23 mouse cellular contexts compared by ENCODE assay signal in the genomic region with DNA sequence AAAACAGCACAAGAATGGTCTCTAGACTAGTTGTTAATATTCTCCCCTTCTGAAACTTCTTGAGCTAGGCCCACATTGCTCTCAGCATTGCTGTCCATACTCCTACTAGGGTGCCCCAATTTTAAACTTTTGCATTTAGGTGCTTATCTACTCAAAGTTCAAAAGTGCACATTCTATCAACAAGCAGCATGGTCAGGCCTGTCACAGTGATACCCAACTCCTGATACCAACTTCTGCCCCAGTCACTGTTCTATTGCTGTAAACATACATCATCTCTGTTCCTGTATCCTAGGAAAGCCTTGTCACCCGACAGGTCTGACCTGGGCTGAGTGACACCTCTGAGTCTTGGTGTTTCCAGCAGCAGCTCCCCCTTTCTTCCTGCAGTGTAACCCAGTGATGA. TPM values are rescaled to one million over a fixed set of nuclear protein-coding genes. Genes with fewer than 3 reads are reported as not detected.
DNase-seq lines count a peak whose midpoint lies in the region; ATAC-seq and TF ChIP-seq lines count a peak whose summit lies in the region.
"Had no signal": no experiment of that assay in that cellular context is flagged by ENCODE, and none has a peak within 500 bp of the region (broad histone marks: within the 10 kb centered on the region; RNA-seq: fewer than 3 reads in every experiment).

No protein-coding gene starts in this region.

- no peaks in the 10 kb centered on the region for H3K9me3 ChIP-seq in liver, embryonic 12.5 days (replicated peaks)
- H3K9me3 ChIP-seq in liver, postnatal 0 days (ENCODE audit: low read length) = no peaks in the 10 kb centered on the region
- H3K9me3 ChIP-seq in liver, embryonic 13.5 days (replicated peaks) = no peaks in the 10 kb centered on the region
- H3K9me3 ChIP-seq in liver, embryonic 14.5 days (ENCODE audit: control insufficient read depth, low read length) = no peaks in the 10 kb centered on the region
- no peaks in the 10 kb centered on the region for H3K9me3 ChIP-seq in liver, embryonic 16.5 days (replicated peaks; ENCODE audit: control insufficient read depth, low read length)
- H3K9me3 ChIP-seq: embryonic facial prominence, embryonic 10.5 days; embryonic facial prominence, embryonic 12.5 days; forebrain, embryonic 13.5 days; forebrain, embryonic 15.5 days had no signal

- TF ChIP-seq EP300 in liver, postnatal 0 days (IDR thresholded peaks at IDR 0.05; ENCODE audit: low read depth) = no peak
- no peak for TF ChIP-seq EP300 in liver, embryonic 14.5 days (IDR thresholded peaks at IDR 0.05; ENCODE audit: low read depth)

- ATAC-seq in liver, embryonic 12.5 days = peak; percentile 58
- no peak for ATAC-seq in liver, postnatal 0 days
- ATAC-seq in liver, embryonic 13.5 days (ENCODE audit: low read depth) = peak; percentile 55
- peak; percentile 36 for ATAC-seq in liver, embryonic 14.5 days (ENCODE audit: insufficient read depth)
- ATAC-seq in liver, embryonic 16.5 days (ENCODE audit: low read depth) = 0 out of 2 replicates have a peak, but pooled peaks have one; percentile 36
- ATAC-seq: forebrain, embryonic 13.5 days; forebrain, embryonic 15.5 days had no signal

- H3K27ac ChIP-seq in liver, embryonic 12.5 days = peak overlapping the region; percentile 78
- no peak overlapping the region for H3K27ac ChIP-seq in liver, postnatal 0 days (ENCODE audit: low read depth)
- peak overlapping the region; percentile 54 for H3K27ac ChIP-seq in liver, embryonic 13.5 days
- no peak overlapping the region for H3K27ac ChIP-seq in liver, embryonic 14.5 days
- H3K27ac ChIP-seq in liver, embryonic 16.5 days (ENCODE audit: low read length) = no peak overlapping the region
- H3K27ac ChIP-seq: embryonic facial prominence, embryonic 10.5 days; embryonic facial prominence, embryonic 12.5 days; forebrain, embryonic 13.5 days; forebrain, embryonic 15.5 days had no signal

- intact Hi-C loops in left cerebral cortex, postnatal 25 days (cut with DNase I) = no loop called here

- H3K27me3 ChIP-seq in liver, embryonic 12.5 days (replicated peaks) = no peaks in the 10 kb centered on the region
- no peaks in the 10 kb centered on the region for H3K27me3 ChIP-seq in liver, postnatal 0 days (ENCODE audit: insufficient read depth, low read length)
- H3K27me3 ChIP-seq in liver, embryonic 13.5 days = no peaks in the 10 kb centered on the region
- no peaks in the 10 kb centered on the region for H3K27me3 ChIP-seq in liver, embryonic 14.5 days (ENCODE audit: control insufficient read depth, insufficient read depth, low read length)
- H3K27me3 ChIP-seq in liver, embryonic 16.5 days (ENCODE audit: control insufficient read depth, insufficient read depth, low read depth, low read length) = no peaks in the 10 kb centered on the region
- H3K27me3 ChIP-seq: embryonic facial prominence, embryonic 12.5 days; forebrain, embryonic 13.5 days; forebrain, embryonic 15.5 days had no signal

- H3K9ac ChIP-seq in liver, embryonic 12.5 days = no peak overlapping the region
- no peak overlapping the region for H3K9ac ChIP-seq in liver, postnatal 0 days (replicated peaks)
- no peak overlapping the region for H3K9ac ChIP-seq in liver, embryonic 13.5 days
- no peak overlapping the region for H3K9ac ChIP-seq in liver, embryonic 14.5 days (replicated peaks)
- H3K9ac ChIP-seq in liver, embryonic 16.5 days (ENCODE audit: low read depth, low read length) = no peak overlapping the region
- H3K9ac ChIP-seq: embryonic facial prominence, embryonic 12.5 days; forebrain, embryonic 13.5 days; forebrain, embryonic 15.5 days had no signal

- TF ChIP-seq CTCF in liver, postnatal 0 days (IDR thresholded peaks at IDR 0.05; ENCODE audit: low read depth) = no peak
- TF ChIP-seq CTCF in liver, embryonic 14.5 days (IDR thresholded peaks at IDR 0.05; ENCODE audit: low read depth) = no peak

- H3K4me2 ChIP-seq in liver, embryonic 12.5 days = no peak overlapping the region
- no peak overlapping the region for H3K4me2 ChIP-seq in liver, postnatal 0 days (ENCODE audit: low read depth, low read length)
- no peak overlapping the region for H3K4me2 ChIP-seq in liver, embryonic 13.5 days
- no peak overlapping the region for H3K4me2 ChIP-seq in liver, embryonic 14.5 days (ENCODE audit: low read depth)
- no peak overlapping the region for H3K4me2 ChIP-seq in liver, embryonic 16.5 days (ENCODE audit: low read depth, low read length)
- H3K4me2 ChIP-seq: embryonic facial prominence, embryonic 12.5 days; forebrain, embryonic 13.5 days; forebrain, embryonic 15.5 days had no signal

- H3K4me1 ChIP-seq in liver, embryonic 12.5 days = peaks cover 51% of the 10 kb centered on the region
- 0 out of 2 replicates have a peak, but pooled peaks cover 2% of the 10 kb centered on the region for H3K4me1 ChIP-seq in liver, postnatal 0 days (ENCODE audit: insufficient read depth)
- H3K4me1 ChIP-seq in liver, embryonic 13.5 days (replicated peaks) = peaks cover 46% of the 10 kb centered on the region
- H3K4me1 ChIP-seq in liver, embryonic 14.5 days (replicated peaks; ENCODE audit: control insufficient read depth in 2 of 2, insufficient read depth in 2 of 2, low read length in 1 of 2) = peaks cover 16 to 35% of the 10 kb centered on the region in 2 experiments
- H3K4me1 ChIP-seq in liver, embryonic 16.5 days (ENCODE audit: control insufficient read depth, low read depth, low read length) = peaks cover 4% of the 10 kb centered on the region
- H3K4me1 ChIP-seq: embryonic facial prominence, embryonic 10.5 days; embryonic facial prominence, embryonic 12.5 days; forebrain, embryonic 15.5 days had no signal

- DNase-seq in liver, postnatal 0 days = no peak
- no peak for DNase-seq in liver, embryonic 13.5 days
- no peak for DNase-seq in liver, embryonic 14.5 days (ENCODE audit: low read depth in 3 of 3, low spot score in 3 of 3)
- DNase-seq in left cerebral cortex, postnatal 25 days (ENCODE audit: low spot score in 2 of 2) = no peak
- DNase-seq in neural tube, embryonic 10.5 days (ENCODE audit: extremely low spot score, low spot score) = no peak
- DNase-seq: adrenal gland, adult 2 months; adrenal gland, postnatal 10 days; adrenal gland, postnatal 25 days; cerebellum, adult 11 months; cerebellum, adult 18-20 months; cerebellum, adult 8-10 months; cerebellum, adult 9-11 months; cerebellum, postnatal 25 days had no signal

- H3K36me3 ChIP-seq in liver, embryonic 12.5 days = 0 out of 2 replicates have a peak, but pooled peaks cover 4% of the 10 kb centered on the region
- H3K36me3 ChIP-seq in liver, postnatal 0 days (replicated peaks; ENCODE audit: insufficient read depth, low read length) = no peaks in the 10 kb centered on the region
- no peaks in the 10 kb centered on the region for H3K36me3 ChIP-seq in liver, embryonic 13.5 days
- H3K36me3 ChIP-seq in liver, embryonic 14.5 days (replicated peaks; ENCODE audit: control insufficient read depth, insufficient read depth, low read depth) = no peaks in the 10 kb centered on the region
- no peaks in the 10 kb centered on the region for H3K36me3 ChIP-seq in liver, embryonic 16.5 days (ENCODE audit: control insufficient read depth, insufficient read depth)
- H3K36me3 ChIP-seq: embryonic facial prominence, embryonic 10.5 days; embryonic facial prominence, embryonic 12.5 days; forebrain, embryonic 15.5 days had no signal

- WGBS in liver, embryonic 12.5 days (ENCODE audit: insufficient replicate concordance) = 44% methylated on average over 1 of the region's 1 CpGs
- 57% methylated on average over 1 of the region's 1 CpGs for WGBS in liver, postnatal 0 days (ENCODE audit: insufficient replicate concordance)
- WGBS in liver, embryonic 13.5 days (ENCODE audit: insufficient replicate concordance) = 47% methylated on average over 1 of the region's 1 CpGs
- 17% methylated on average over 1 of the region's 1 CpGs for WGBS in liver, embryonic 14.5 days (ENCODE audit: insufficient replicate concordance)
- 47% methylated on average over 1 of the region's 1 CpGs for WGBS in liver, embryonic 16.5 days (ENCODE audit: insufficient replicate concordance)

- H3K4me3 ChIP-seq in liver, embryonic 12.5 days = no peak overlapping the region
- H3K4me3 ChIP-seq in liver, postnatal 0 days (ENCODE audit: low read depth, low read length) = no peak overlapping the region
- no peak overlapping the region for H3K4me3 ChIP-seq in liver, embryonic 13.5 days (replicated peaks)
- H3K4me3 ChIP-seq in liver, embryonic 14.5 days (ENCODE audit: insufficient read depth in 1 of 2, low read depth in 2 of 2, low read length in 2 of 2) = no peak overlapping the region
- no peak overlapping the region for H3K4me3 ChIP-seq in liver, embryonic 16.5 days (ENCODE audit: low read depth, low read length)
- H3K4me3 ChIP-seq: embryonic facial prominence, embryonic 10.5 days; embryonic facial prominence, embryonic 12.5 days; forebrain, embryonic 13.5 days; forebrain, embryonic 15.5 days had no signal

RNA-seq across cellular contexts. Expression of a gene that starts 18.0 kb away (rescaled TPM):
- 199 and 200 TPM in 2 replicates for polyA plus RNA-seq in liver, embryonic 12.5 days (2016; fragmentation: Nextera tagmentation; extraction: Ambion mirVana)
- polyA plus RNA-seq in liver, postnatal 0 days (2015; fragmentation: Nextera tagmentation; extraction: Ambion mirVana) = 79.0 and 79.2 TPM in 2 replicates
- polyA plus RNA-seq in liver, embryonic 13.5 days (2015; fragmentation: Nextera tagmentation; extraction: Ambion mirVana) = 161 and 202 TPM in 2 replicates
- 10.0 and 14.3 TPM in 2 replicates for polyA plus RNA-seq in liver, embryonic 14.5 days (2012; rRNA removed)
- polyA plus RNA-seq in liver, embryonic 14.5 days (2014; fragmentation: Nextera tagmentation; extraction: Ambion mirVana) = 110 and 116 TPM in 2 replicates
- 91.6 and 102 TPM in 2 replicates for polyA plus RNA-seq in liver, embryonic 16.5 days (2015; fragmentation: Nextera tagmentation; extraction: Ambion mirVana)
- total RNA-seq in left cerebral cortex, postnatal 25 days (2021) = 100 to 1,000 TPM in 1 of 2 experiments, 10 to 100 TPM in 1; 92.4 to 101 TPM

RNA-seq across cellular contexts. Expression of a gene that starts 26.6 kb away (rescaled TPM):
- 0.42 and 0.58 TPM in 2 replicates for polyA plus RNA-seq in liver, embryonic 12.5 days (2016; fragmentation: Nextera tagmentation; extraction: Ambion mirVana)
- 0.19 and 0.46 TPM in 2 replicates for polyA plus RNA-seq in liver, postnatal 0 days (2015; fragmentation: Nextera tagmentation; extraction: Ambion mirVana)
- 0.38 and 0.49 TPM in 2 replicates for polyA plus RNA-seq in liver, embryonic 13.5 days (2015; fragmentation: Nextera tagmentation; extraction: Ambion mirVana)
- polyA plus RNA-seq in liver, embryonic 14.5 days (2012; rRNA removed) = 0.23 and 0.41 TPM in 2 replicates
- 0.45 and 0.50 TPM in 2 replicates for polyA plus RNA-seq in liver, embryonic 14.5 days (2014; fragmentation: Nextera tagmentation; extraction: Ambion mirVana)
- 0.81 and 1.1 TPM in 2 replicates for polyA plus RNA-seq in liver, embryonic 16.5 days (2015; fragmentation: Nextera tagmentation; extraction: Ambion mirVana)
- total RNA-seq in left cerebral cortex, postnatal 25 days (2021) = not detected
- total RNA-seq: adrenal gland, adult 2 months; adrenal gland, postnatal 10 days; adrenal gland, postnatal 25 days; adrenal gland, postnatal 4 days had no signal
- polyA plus RNA-seq: C2C12; embryonic facial prominence, embryonic 10.5 days; embryonic facial prominence, embryonic 12.5 days; embryonic facial prominence, embryonic 14.5 days; forebrain, embryonic 11.5 days; forebrain, embryonic 13.5 days; forebrain, embryonic 15.5 days had no signal

RNA-seq across cellular contexts. Expression of a gene that starts 56.6 kb away (rescaled TPM):
- 0.10 and 0.16 TPM in 2 replicates for polyA plus RNA-seq in liver, embryonic 12.5 days (2016; fragmentation: Nextera tagmentation; extraction: Ambion mirVana)
- polyA plus RNA-seq in liver, postnatal 0 days (2015; fragmentation: Nextera tagmentation; extraction: Ambion mirVana) = 0.04 TPM in 1 of 2 replicates, not detected in the other
- polyA plus RNA-seq in liver, embryonic 13.5 days (2015; fragmentation: Nextera tagmentation; extraction: Ambion mirVana) = 0.06 TPM in 1 of 2 replicates, not detected in the other
- polyA plus RNA-seq in liver, embryonic 14.5 days (2012; rRNA removed) = 0.04 and 0.09 TPM in 2 replicates
- 0.08 TPM in 1 of 2 replicates, not detected in the other for polyA plus RNA-seq in liver, embryonic 14.5 days (2014; fragmentation: Nextera tagmentation; extraction: Ambion mirVana)
- polyA plus RNA-seq in liver, embryonic 16.5 days (2015; fragmentation: Nextera tagmentation; extraction: Ambion mirVana) = not detected in 2 replicates
- total RNA-seq in left cerebral cortex, postnatal 25 days (2021) = under 1 TPM; 0.37 to 0.39 TPM
- polyA plus RNA-seq: embryonic facial prominence, embryonic 10.5 days; forebrain, embryonic 11.5 days; forebrain, embryonic 15.5 days had no signal

Comparison
In these comparisons a context has a peak if more than half of its experiments do, and no peak if none do; other contexts are left out.
1. H3K27ac ChIP-seq: peak in liver, embryonic 12.5 days (single experiment) and liver, embryonic 13.5 days (single experiment); none in liver, postnatal 0 days (single experiment), liver, embryonic 14.5 days (single experiment) and liver, embryonic 16.5 days (single experiment).